Mouse (Mus musculus) lung, embryonic 14.5 days (tissue): ENCODE measurements at regions not wholly inside any gene's neighbourhood (a gene's known extent, or its start where the extent isn't known, plus 50 kb on each side); places are given as distances from the start of the nearest gene placed in this dataset.
A peak's percentile ranks its signal among the peaks of the same experiment; 100 is the strongest.

Experiments used
- ATAC-seq: fragments of 200-750 bp; cut with Nextera tagmentation; 2 replicates; pipeline ENCODE4 v1.8.0; 2017; ENCODE audit warnings: mild to moderate bottlenecking, moderate TSS enrichment, moderate library complexity; ENCODE audit not compliant: insufficient read depth
- DNase-seq: peaks from one replicate; pipeline ENCODE4 v3.0.0-alpha.2; 2015
- H3K27ac ChIP-seq: fragments of 300-500 bp; sonication (generic); 2 replicates; pipeline ENCODE4 v1.5.1; 2014; ENCODE audit warnings: low read depth, mild to moderate bottlenecking, moderate library complexity
- H3K27me3 ChIP-seq: fragments of 300-500 bp; sonication (generic); 2 replicates; pipeline ENCODE4 v1.6.1; 2014; ENCODE audit warnings: low read length, control low read depth; ENCODE audit not compliant: insufficient read depth
- H3K36me3 ChIP-seq: fragments of 300-500 bp; sonication (generic); 2 replicates; pipeline ENCODE4 v1.6.1; 2014; ENCODE audit warnings: control low read depth; ENCODE audit not compliant: insufficient read depth
- H3K4me1 ChIP-seq: fragments of 300-500 bp; sonication (generic); 2 replicates; pipeline ENCODE4 v1.6.1; 2014; ENCODE audit warnings: antibody characterized with exemption, control low read depth; ENCODE audit not compliant: insufficient read depth
- H3K4me2 ChIP-seq: fragments of 300-500 bp; sonication (generic); 2 replicates; pipeline ENCODE4 v1.6.1; 2014; ENCODE audit warnings: mild to moderate bottlenecking
- H3K4me3 ChIP-seq: fragments of 300-500 bp; sonication (generic); 2 replicates; pipeline ENCODE4 v1.5.1; 2014; ENCODE audit warnings: low read depth, low read length
- H3K9ac ChIP-seq: fragments of 300-500 bp; sonication (generic); 2 replicates; pipeline ENCODE4 v1.6.1; 2014
- H3K9me3 ChIP-seq: fragments of 300-500 bp; sonication (generic); 2 replicates; pipeline ENCODE4 v1.6.1; 2016; ENCODE audit warnings: low read depth, low read length, control low read depth
- CTCF ChIP-seq: IDR thresholded peaks from 2 replicates; pipeline ENCODE4 v1.5.1; 2016; ENCODE audit warnings: antibody characterized with exemption, low read depth
- WGBS: fragments of 180-500 bp; shearing (Covaris S2); extraction: QIAGEN DNeasy Blood & Tissue Kit; methylation state at CpG from one replicate; pipeline ENCODE4 v1.1.7; 2014; 5-methylcytosine and 5-hydroxymethylcytosine counted together

GRCm38 (mm10) chr13:44246714-44247251 is 462.2 kb downstream of the Cd83 start:
- 87% methylated on average over 7 of the region's 7 CpGs for WGBS
- H3K27ac ChIP-seq = no peak overlapping the region
- ATAC-seq (no peak), DNase-seq (no peak)
- H3K27me3 ChIP-seq = no peaks in the 10 kb centered on the region
- H3K9me3 ChIP-seq = no peaks in the 10 kb centered on the region
- H3K36me3 ChIP-seq = no peaks in the 10 kb centered on the region
- no peak overlapping the region for H3K9ac ChIP-seq
- no peak overlapping the region for H3K4me2 ChIP-seq
- H3K4me3 ChIP-seq = no peak overlapping the region
- H3K4me1 ChIP-seq = peaks cover 8% of the 10 kb centered on the region
- TF ChIP-seq CTCF = no peak

DNA sequence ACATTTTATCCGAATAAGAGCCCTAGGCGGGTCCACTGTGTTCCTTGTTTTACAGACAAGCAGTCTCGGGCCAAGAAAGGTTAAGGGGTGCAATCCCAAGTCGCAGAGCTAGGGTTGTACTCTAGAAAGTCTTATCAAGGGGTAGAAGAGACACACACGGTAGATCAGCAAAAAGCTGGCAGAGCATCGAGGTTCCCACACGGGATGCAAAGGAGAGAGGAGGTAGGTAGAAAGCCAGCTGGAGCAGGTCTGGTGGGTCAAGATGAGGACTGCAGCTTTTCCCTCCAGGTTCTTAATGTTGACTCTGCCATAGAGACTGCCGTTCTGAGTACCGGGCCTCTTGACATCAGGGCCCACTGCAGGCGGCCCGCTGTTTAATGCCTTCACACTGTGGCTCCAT is 463.3 kb downstream of the Cd83 start:
- Histone ChIP-seq H3K9ac (no peak overlapping the region), H3K27me3 (no peaks in the 10 kb centered on the region), H3K27ac (peak overlapping the region; percentile 40; the same call in 1 of the 2 replicates), H3K9me3 (no peaks in the 10 kb centered on the region), H3K4me2 (no peak overlapping the region), H3K4me3 (no peak overlapping the region), H3K36me3 (no peaks in the 10 kb centered on the region), H3K4me1 (peaks cover 8% of the 10 kb centered on the region)
- ATAC-seq (peak; percentile 28; the same call in 1 of the 2 replicates), DNase-seq (no peak)
- WGBS = 55% methylated on average over 11 of the region's 11 CpGs
- no peak for TF ChIP-seq CTCF

DNA sequence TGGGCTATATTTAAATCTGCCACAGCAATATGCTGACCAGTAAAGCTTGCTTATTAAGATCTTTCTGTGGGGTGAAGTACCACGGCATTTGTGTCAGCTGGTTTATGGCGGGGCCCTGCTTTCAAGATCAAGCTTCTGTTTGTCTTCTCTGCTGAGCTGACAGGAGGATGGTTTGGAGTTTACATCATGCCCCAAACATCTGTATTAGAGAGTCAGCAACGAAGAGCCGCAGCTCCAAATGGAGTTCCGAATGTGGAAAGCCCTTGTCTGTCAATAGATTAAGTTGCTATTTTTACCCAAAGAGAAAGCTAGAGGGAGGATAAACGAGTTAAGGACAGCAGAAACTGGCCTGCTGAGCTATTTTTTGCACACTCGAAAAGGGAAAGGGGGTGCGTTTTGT is 463.8 kb downstream of the Cd83 start:
- DNase-seq = peak; percentile 60
- Histone ChIP-seq H3K27me3 (no peaks in the 10 kb centered on the region), H3K4me1 (peaks cover 8% of the 10 kb centered on the region), H3K4me3 (no peak overlapping the region), H3K27ac (peak overlapping the region; percentile 40; the same call in 1 of the 2 replicates), H3K9me3 (no peaks in the 10 kb centered on the region), H3K4me2 (no peak overlapping the region), H3K9ac (no peak overlapping the region; the same call in 1 of the 2 replicates), H3K36me3 (no peaks in the 10 kb centered on the region)
- TF ChIP-seq CTCF = no peak
- no peak for ATAC-seq
- WGBS = 14% methylated on average over 8 of the region's 8 CpGs

- DNase-seq (no peak), ATAC-seq (no peak)
- no peaks in the 10 kb centered on the region for H3K36me3 ChIP-seq
- no peak overlapping the region for H3K4me2 ChIP-seq
- no peak overlapping the region for H3K9ac ChIP-seq
- H3K4me3 ChIP-seq = no peak overlapping the region
- H3K9me3 ChIP-seq = no peaks in the 10 kb centered on the region
- H3K4me1 ChIP-seq = peaks cover 8% of the 10 kb centered on the region
- no peaks in the 10 kb centered on the region for H3K27me3 ChIP-seq
- WGBS = 80% methylated on average over 2 of the region's 2 CpGs
- no peak for TF ChIP-seq CTCF
- H3K27ac ChIP-seq = peak overlapping the region; percentile 40; the same call in 1 of the 2 replicates
These were observed 464.5 kb downstream of the Cd83 start for GRCm38 (mm10) chr13:44249119-44249518.

- no peak overlapping the region for H3K9ac ChIP-seq
- peaks cover 8% of the 10 kb centered on the region for H3K4me1 ChIP-seq
- H3K27ac ChIP-seq = no peak overlapping the region
- WGBS = 84% methylated on average over 11 of the region's 11 CpGs
- no peak overlapping the region for H3K4me2 ChIP-seq
- H3K4me3 ChIP-seq = no peak overlapping the region
- ATAC-seq (no peak), DNase-seq (no peak)
- no peaks in the 10 kb centered on the region for H3K27me3 ChIP-seq
- no peaks in the 10 kb centered on the region for H3K36me3 ChIP-seq
- no peak for TF ChIP-seq CTCF
- no peaks in the 10 kb centered on the region for H3K9me3 ChIP-seq
These were observed 466.1 kb downstream of the Cd83 start for GRCm38 (mm10) chr13:44250474-44251201.

- ATAC-seq (no peak), DNase-seq (no peak)
- Histone ChIP-seq H3K4me3 (no peak overlapping the region), H3K4me2 (no peak overlapping the region), H3K36me3 (no peaks in the 10 kb centered on the region), H3K4me1 (peaks cover 8% of the 10 kb centered on the region), H3K27me3 (no peaks in the 10 kb centered on the region), H3K27ac (no peak overlapping the region), H3K9ac (no peak overlapping the region), H3K9me3 (no peaks in the 10 kb centered on the region)
- TF ChIP-seq CTCF = no peak
- 89% methylated on average over 1 of the region's 1 CpGs for WGBS
These were observed 466.9 kb downstream of the Cd83 start for GRCm38 (mm10) chr13:44251503-44251902.

GRCm38 (mm10) chr13:44252496-44252895 is 467.9 kb downstream of the Cd83 start:
- WGBS = 78% methylated on average over 3 of the region's 3 CpGs
- ATAC-seq (no peak), DNase-seq (no peak)
- Histone ChIP-seq H3K4me1 (peaks cover 8% of the 10 kb centered on the region), H3K27me3 (no peaks in the 10 kb centered on the region), H3K4me2 (no peak overlapping the region), H3K9me3 (no peaks in the 10 kb centered on the region), H3K4me3 (no peak overlapping the region), H3K27ac (no peak overlapping the region), H3K9ac (no peak overlapping the region), H3K36me3 (no peaks in the 10 kb centered on the region)
- TF ChIP-seq CTCF = no peak
